Mouse (Mus musculus) urinary bladder, postnatal 14 days (tissue): Measurements from ENCODE around the gene Gpc4.

Source experiments
- DNase-seq: peaks from one replicate; pipeline ENCODE4 v3.0.0; 2021; ENCODE audit warnings: low spot score

Gene Gpc4

DNA sequence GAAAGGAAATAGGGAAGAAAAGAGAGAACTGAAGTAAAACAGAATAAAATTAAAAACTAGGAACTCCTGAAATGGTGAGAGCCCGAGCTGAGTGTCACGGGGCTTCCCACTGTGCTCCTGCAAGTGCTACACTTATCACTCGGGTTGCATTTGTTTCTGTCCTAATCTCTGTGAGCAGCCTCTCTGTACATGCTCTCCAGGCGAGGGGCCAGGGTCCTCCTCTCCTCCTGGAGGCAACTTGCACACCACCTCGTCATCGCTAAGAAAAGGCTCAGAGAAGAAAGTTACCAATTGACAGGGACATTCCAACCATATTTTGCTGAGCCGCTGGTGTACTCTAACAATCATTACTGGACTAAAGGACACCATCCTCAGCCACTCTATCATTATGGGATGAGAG lies 14.0 kb downstream of the Gpc4 start:
- DNase-seq = no peak

DNA sequence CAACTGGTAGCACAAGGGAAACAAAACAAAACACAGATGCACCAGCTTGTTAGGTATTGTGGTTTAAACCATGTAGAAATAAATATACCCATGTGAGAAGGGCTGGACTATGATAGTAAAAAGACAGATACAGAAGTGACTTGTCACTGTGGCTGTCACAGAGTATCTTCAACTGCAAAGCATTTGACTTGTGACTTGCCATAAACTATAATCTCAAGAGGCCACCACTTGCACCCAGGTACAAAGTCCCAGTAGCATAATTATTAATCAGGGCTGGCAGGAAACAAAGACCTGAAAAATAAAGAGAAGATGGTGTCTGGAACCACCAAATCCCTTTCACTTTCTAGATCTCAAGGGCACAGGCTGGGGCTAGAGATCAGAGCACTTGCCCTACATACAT lies 19.5 kb downstream of the Gpc4 start:
- DNase-seq = no peak

- no peak for DNase-seq
These were observed 20.6 kb downstream of the Gpc4 start for GRCm38 (mm10) chrX:52144491-52144890.

- no peak for DNase-seq
These were observed 24.7 kb downstream of the Gpc4 start for GRCm38 (mm10) chrX:52140316-52140715.

DNA sequence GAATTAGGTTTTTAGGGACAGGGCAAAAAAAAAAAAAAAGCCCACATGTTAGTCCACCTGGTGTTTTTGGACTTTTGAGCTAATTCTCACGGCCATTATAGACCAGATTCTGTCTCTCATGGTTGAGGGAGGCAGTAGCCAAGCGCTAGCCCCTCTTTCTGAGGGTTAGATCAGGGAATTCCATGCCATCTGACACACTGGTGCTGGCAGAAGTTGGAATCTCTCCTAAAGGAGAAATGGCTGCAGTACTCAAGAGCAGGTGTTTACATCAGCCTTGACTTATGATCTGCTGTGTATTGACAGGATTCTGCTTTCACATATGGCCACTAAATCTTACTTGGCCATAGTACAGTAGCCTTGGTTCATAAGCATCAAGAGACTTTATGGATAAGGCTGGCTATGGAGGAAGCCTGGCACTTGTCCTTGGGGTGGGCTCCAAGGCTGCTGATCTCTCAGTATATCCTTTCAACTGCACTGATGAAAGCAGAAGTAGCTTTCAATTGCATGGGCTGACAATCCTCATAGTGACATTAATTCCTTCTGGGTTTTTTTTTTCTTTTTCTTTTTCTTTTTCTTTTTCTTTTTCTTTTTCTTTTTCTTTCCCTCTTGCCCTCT lies 26.5 kb downstream of the Gpc4 start:
- DNase-seq = no peak

DNA sequence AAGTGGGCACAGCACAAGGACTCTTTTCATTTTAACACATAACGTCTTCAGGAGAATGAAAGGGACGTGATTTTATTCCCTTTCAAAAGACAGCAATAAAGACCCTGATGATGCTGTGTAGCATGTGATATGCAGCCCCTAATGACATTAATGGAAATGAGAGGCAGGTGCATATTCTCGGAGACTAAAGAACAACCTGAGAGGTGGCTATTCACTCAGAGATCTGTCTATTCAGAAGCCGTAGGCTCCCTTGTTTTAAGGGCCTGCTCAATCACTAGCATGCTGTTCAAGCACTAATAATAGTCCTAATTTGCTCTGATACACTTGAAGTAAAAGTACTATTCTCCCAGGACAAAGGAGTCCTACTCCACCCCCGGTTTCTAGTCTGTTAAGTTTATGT lies 27.0 kb downstream of the Gpc4 start:
- DNase-seq = no peak

DNA sequence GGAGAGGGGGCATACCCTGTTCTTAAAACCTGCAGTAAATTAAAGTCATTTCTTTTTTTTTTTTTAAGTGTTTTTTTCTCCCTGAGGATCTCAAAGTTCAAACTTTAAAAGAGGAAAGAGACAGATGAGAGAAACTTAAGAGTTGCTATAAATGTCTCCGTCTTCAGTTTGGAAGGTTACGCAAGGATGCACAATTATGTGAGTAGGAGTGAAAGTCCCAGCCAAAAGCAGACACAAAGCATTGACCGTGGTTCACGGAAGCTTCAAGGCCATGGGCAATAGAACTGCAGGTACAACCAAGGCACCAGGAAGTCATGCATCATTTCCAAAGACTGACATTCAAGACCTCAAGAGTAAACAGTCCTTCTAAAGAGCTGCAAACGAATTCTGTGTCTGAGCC lies 28.5 kb downstream of the Gpc4 start:
- DNase-seq = no peak

GRCm38 (mm10) chrX:52129604-52130003 lies 35.4 kb downstream of the Gpc4 start:
- no peak for DNase-seq

DNA sequence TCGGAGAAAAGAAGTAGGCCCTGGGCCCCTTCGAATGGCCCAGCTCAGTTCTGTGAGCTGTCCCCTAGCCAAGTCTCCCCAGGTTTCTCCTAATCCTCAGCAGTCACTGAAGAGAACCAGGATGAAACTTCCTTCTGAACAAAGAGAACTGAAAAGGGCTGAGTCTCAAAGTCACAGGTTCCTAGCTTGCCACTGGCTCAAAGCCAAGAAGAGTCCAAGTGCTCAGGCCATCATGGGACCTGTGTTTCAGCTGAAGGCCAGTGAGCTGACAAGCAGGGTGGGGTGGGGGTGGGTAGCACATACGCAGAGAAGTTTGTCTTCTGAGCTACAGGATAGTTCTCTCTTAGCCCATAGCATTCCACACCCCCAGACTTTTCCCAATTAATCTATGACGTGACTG lies 36.3 kb downstream of the Gpc4 start:
- DNase-seq = no peak

DNA sequence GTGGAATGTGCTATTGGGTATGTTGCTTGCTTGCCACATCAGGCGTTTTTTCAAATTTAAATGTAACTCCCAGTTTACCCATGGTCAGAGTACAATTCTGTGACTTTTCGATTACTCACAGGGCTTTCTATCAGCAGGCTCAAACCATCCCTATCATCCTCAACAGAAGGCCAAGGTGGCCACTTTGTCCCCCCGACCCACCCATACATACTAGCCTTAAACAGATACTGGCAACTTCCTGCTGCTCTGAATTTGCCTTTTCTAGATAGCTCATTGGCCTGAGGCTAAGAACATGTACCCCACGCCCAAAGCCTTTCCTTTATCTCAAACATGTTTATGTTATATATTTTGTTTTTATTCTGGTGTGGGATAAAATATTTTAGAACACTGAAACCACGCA lies 51.4 kb downstream of the Gpc4 start:
- DNase-seq = no peak

DNA sequence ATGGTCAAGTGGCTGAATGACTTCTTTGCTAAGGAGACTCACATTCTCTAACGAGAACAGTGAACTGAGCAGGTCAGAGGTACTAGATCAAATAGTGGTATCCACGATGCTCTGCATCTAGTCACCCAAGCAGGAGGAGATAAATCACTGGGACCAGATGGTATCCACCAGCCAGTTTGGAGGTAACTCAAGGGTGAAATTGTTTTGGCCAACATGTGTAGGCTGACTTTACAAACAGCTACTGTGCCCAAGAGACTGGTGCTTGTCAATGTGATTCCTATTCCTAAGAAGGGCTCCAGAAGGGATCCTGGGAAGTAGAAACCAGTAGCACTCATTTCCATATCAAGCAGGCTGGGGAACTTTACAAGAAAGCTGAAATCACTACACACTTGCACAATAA lies 55.4 kb downstream of the Gpc4 start:
- DNase-seq = no peak

- no peak for DNase-seq
These were observed 56.1 kb downstream of the Gpc4 start for GRCm38 (mm10) chrX:52108966-52109365.

- DNase-seq = no peak
These were observed 61.3 kb downstream of the Gpc4 start for GRCm38 (mm10) chrX:52103771-52104170.

- DNase-seq = no peak
These were observed 63.1 kb downstream of the Gpc4 start for GRCm38 (mm10) chrX:52101940-52102339.

GRCm38 (mm10) chrX:52101445-52101844 lies 63.6 kb downstream of the Gpc4 start:
- DNase-seq = no peak

DNA sequence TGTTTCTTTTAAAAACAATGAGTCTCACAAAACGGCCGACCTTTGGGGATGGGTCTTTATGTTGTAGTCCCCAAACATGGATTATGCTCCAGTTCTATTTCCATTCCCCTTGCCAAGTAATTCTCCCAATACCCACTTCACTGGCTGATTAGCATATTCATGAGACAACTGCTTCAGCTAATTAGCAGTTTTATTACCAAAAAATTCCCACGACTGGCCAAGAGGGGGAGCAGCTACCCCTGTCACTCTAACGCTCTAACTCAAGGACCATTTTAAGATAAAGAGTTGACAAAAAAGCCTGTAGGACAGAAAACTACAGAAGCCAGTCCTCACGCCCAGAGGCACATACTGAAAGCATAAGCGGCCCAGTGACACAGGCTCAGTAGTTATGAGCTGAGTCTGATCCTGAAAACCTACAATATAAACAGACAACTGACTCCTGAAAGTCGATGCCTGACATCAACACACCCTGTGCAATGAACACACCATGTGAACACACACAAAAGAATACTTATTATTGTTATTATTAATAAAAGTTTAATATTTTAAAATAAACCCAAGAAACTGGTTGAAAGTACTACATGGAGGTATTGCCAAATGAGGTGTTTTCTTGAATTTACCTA lies 77.2 kb downstream of the Gpc4 start:
- peak; percentile 4 for DNase-seq

DNA sequence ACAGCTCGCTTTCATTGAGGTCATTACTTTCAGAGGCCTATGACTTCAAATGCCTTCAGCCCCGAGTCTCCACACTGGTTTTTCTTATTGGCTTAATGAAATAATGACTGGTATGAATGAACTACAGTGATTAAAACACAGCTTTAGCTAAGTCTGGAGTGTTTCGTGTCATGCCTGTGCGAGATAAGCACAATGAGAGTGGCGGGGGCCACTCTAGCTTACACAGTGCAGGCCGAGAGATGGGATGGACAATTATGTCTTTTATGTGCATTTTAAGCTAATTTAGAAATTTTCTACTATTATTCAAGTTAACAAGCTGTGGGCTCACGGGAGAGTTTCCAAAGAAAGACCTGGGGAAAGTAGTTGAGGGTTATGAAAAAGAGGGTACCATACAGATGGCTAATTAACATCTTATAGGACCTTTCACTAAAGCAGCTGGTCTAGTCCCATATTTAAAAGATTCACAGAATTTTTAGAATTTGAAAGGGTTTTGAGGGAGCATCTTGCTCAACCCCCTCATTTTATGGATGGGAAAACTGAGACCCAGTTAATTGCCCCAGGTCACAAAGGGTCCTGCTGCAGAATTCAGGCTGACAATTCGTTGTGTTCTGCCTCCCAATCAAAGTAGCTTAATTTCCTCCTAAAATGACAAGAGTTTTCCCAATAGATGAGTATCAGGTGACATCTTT lies 78.0 kb downstream of the Gpc4 start:
- DNase-seq = no peak

GRCm38 (mm10) chrX:52083557-52083956 lies 81.5 kb downstream of the Gpc4 start:
- no peak for DNase-seq

- DNase-seq = no peak
These were observed 92.6 kb downstream of the Gpc4 start for GRCm38 (mm10) chrX:52072410-52072809.

GRCm38 (mm10) chrX:52053416-52053815 lies 111.6 kb downstream of the Gpc4 start:
- no peak for DNase-seq

DNA sequence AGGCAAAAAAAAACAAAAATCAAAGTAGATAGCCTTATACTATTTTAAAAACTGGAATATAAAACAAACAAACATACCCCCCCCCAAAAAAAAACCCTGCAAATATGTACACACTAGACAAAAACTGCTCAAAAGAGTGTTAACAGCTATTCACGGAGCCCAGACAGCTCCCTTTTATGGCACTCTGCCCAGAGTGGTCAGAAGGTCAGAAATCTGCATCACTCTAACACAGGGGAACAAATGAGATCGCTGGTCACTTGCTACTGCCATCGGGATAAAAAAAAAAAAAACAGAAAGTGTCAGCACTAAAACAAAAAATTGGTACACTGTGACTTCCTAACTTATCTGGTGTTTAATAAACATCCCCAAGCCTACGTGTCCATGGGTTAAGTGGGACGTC lies 113.0 kb downstream of the Gpc4 start:
- DNase-seq = no peak

DNA sequence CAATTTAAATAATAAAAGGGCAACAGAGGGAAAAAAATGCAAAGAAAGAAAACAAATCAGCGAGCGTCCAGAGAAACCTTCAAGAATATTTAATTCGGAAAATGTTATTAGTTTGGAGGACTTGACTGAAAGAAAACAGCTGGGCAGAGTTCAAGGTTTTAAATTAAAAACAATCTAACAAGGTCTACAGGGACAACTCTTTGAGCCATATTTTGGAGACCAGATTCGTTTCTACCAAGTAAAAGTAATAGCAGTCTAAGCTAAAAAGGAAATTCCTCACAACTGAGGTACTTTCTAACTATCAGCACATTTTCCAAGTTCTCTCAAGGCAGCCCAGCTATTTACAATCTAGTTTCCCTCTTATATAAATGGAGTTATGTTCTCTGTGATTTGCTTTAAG lies 114.1 kb downstream of the Gpc4 start:
- no peak for DNase-seq

DNA sequence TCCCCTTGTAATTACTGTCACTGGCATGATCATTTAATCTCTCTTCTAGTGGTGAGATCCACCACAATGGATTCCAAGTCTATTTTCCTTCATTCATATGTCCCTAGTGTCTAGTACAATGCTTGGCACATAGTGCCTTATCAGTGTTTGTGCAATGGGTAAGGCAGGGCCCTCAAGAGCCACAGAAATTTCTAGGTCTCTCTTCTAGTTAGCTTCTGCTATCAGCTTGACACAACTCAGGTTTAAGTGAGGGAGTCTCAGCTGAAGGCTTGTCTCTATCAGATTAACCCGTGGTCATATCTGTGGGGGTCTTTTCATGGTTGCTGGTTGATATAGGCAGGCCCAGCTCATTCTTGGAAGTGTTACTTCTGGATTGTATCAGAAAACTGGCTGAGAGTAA lies 125.2 kb downstream of the Gpc4 start:
- DNase-seq = no peak

GRCm38 (mm10) chrX:52030146-52030545 lies 134.9 kb downstream of the Gpc4 start:
- no peak for DNase-seq
